Mouse (Mus musculus) T-helper 1 cell (primary cell): ENCODE measurements at regions not wholly inside any gene's neighbourhood (a gene's known extent, or its start where the extent isn't known, plus 50 kb on each side); places are given as distances from the start of the nearest gene placed in this dataset.

Experiments used
- in situ Hi-C: fragments of 300-600 bp; cut with MboI, MseI; formaldehyde crosslinking; loops from one replicate; pipeline ENCODE4 v1.15.1; 2025; ENCODE audit warnings: high pct_unique_total_duplicates

DNA sequence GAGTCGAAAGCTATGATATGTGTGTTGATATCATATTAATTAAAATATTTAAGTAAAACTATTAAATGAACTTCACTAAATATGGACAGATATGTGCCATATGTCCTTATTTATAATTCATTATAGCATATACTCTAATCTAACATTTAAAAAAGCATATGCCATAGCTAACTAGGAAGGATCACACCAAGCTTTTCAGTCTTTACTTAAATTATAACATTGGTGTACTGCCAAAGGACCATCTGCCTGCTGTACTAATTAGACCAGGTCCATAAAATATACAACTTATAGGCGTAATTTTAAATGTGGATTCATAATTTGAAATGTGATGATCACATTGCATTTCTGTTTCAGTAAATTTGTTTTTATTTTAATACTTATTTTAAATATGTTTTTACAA, 651.9 kb upstream of the Klhl1 start:
- in situ Hi-C loops: no loop called here

DNA sequence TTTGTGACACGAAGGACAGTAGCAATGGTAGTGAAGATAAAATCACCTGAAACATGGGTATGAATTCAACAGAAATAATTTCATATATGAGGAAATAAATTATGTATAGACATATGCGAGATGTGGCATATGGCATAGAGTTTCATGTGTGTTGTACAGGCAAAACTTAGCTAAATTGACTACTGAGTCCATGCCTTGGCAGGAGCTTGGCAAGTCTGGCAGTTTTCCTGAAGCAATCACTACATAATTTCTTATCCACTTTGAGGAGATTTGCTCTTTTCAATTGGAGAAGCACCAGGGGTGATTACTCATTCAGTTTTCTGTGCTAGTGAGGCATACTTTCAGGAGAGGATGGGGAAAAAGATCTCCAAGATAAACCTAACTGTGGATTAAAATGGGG, 646.9 kb upstream of the Klhl1 start:
- in situ Hi-C loops: no loop called here

DNA sequence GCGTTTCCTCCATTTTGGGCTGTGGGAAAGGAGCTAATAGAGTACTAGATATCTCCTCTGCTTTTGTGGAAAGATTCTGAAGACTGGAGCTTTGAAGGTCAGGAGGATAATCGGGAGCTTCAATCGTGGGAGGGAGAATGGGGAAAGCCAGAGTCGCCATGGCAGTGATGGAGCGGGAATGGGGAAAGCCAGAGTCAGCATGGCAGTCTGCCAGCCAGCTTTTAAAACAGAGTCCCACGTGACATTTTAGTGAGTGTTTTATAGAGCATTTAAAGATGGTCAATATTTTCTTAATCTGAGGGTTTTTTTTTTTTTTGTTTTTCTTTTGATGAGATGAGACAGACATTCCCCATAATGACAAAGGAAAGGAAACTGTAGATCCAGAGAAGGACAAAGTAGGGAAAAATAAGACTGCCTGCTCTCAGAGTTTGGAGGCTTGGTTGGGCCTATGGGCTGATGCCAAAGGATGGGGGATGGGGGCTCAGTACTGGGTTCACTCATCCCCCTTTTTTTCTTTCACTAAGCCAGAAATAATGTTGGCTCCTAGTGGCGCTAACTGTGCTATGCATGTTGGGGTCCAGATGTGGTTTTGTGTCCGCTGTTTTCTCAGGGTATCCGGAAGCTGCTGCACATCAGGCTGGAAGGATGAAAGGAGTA, 630.2 kb upstream of the Klhl1 start:
- in situ Hi-C loops: no loop called here

DNA sequence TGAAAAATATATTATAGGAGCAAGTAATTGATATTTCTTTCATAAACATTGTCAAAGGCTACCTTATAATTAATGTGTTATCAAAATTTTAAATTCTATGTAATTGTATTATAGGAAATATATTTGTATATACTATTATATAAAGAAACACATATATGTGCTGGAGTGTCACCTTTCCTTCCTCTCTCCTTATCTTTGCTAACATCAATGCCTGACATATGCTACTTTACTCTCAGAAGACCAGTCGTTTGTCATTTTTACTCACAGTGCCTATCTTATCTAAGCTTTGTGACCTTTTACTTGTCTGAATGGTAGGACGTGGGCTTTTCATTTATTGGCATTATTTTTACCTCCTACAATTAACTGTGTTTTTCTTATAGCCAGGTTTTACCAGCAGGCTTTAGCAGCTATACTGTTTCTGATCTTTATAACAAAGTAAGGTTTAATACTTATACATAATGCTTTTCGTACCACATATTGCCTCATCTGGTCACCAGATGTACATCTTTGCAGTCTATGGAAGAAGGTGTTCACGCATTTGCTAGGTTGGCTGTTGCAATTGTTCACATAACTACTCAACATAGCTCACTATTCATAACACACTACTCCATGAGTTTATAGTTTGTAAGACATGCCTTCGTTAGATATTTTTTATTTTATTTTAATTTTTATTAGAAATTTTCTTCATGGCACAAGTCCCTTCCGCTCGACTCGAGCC, 597.2 kb upstream of the Klhl1 start:
- in situ Hi-C loops: no loop called here

DNA sequence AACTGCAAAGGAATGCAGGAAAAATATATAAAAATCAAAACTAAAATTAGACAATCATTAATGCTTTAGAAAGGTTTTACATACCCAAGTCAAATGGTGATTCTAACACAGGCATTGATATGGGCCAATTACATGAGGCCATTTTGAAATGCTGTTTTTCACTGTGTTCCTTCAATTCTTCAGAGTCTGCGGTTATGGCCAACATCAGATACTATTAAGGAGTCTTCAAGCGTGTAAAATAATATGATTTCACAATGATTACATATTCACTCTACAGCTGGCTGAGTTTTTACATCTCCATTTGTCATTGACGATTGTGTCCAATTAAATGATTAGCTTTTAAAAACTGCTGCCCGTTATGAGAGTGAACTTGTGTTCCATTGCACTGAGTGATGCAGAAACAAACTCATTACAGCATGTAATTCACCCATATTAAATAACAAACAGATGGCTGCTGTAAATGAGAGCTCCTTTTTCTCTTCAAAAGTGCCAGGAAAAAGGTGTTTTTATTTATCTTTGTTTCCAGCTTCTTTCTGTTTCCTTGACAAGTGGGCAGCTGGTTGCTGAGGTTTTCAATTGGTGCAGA, 582.3 kb upstream of the Klhl1 start:
- in situ Hi-C loops: no loop called here

DNA sequence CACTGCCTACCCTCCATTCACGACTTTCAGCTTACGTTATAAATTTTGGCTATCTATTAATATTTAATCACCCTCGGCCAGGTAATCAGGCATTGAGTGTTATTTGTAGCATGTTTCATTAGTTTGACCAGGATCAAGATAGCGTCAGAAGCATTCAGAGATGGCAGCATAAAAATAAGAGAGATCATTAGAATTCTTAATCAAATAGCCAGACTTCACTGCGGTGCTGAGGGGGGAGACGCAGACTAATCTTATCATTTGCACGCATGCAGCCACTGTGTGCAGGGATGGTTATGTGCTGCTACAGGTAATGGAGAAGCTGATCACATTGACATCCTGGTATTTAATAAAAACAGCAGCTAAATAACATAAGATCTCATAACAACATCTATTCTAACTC, 574.5 kb upstream of the Klhl1 start:
- in situ Hi-C loops: no loop called here

DNA sequence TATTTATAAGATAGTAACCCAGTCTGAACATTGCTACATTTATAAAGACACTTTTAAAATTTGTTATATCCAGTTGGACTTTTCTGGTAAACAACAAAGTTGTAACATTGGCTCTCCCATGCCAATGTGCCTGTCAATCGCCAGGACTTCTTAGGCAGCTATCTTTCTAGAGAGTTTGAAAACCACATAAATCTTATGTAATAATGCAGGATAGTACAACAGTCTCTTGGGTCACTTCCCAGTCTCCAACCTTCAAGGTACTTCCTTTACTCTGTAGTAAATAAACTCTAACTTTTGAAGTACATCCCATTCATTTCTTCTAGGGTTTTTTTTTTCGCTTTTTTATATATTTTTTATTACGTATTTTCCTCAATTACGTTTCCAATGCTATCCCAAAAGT, 570.0 kb upstream of the Klhl1 start:
- in situ Hi-C loops: no loop called here

DNA sequence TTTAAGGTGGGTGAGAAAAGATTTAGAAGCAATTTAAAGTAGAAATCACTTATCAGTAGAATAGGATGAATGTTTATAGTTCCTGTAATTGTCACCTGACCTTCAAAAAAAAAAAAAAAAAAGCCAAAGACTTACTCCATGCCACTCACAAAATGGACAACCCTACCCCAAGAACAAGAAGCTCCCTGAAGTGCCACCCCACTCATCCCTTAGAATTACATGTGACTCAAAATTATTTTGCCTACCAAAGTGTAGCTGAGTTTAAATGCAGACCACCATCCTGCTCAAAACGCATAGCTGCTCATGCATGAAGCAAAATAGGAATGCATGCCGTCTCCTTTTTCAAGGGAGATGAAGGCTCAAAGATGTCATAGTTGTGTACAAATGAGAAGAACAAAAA, 568.4 kb upstream of the Klhl1 start:
- in situ Hi-C loops: no loop called here

DNA sequence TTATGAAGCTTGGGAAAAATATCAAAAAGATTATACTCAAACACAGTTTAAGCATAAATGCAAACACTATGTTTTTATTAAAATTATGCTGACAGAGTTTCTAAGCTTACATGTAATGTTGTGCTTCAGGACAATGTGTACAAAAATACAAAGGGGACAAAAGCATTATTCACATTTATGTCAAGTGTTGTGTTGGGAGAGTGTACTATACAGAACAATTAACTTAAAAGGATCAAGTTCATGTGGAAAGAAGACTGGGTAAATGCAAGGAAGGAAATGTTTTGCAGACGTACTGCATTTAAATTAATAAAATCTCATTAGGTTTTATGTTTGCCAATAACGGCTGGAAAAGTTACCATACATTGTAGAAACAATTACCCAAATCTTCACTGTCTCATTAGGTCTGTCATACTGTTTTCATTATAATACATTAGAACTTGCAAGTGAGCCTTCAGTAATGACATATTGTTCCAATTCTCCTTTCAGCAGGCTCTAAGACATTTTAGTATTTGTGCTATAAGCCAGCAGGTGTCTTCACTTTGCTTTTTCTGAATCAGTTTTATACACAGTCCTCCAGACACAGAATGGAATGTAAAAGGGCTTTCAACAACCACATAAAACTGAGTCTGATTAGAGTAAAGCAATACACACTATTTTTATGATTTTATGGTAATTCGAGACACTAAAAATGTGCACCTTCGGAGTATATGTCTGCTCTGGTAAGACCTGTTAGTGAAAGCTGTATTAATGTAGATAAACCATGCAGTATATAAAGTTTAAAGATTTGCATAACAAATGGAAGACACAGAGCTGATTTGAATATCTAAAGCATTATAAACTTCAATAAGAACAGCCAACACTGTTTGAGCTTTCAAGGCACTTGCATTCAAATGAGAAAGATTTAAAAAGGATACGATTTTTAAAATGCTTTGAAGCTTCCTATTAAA, 567.7 kb upstream of the Klhl1 start:
- in situ Hi-C loops: no loop called here

DNA sequence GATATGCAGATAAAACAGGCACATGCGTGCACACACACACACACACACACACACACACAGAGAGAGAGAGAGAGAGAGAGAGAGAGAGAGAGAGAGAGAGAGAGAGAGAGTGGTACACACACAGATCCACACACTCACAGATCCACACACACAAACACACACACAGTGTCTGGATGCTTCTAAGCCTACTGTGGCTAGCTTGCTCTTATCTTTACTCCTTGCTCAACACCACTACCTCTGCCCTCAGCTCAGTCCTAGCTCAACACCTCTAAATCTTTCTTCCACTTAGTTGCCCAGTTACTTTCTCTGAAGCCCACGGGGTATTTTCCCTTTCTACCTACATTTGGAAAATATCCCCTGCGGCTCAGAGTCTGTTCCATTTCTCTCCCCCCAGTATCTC, 555.9 kb upstream of the Klhl1 start:
- in situ Hi-C loops: no loop called here

DNA sequence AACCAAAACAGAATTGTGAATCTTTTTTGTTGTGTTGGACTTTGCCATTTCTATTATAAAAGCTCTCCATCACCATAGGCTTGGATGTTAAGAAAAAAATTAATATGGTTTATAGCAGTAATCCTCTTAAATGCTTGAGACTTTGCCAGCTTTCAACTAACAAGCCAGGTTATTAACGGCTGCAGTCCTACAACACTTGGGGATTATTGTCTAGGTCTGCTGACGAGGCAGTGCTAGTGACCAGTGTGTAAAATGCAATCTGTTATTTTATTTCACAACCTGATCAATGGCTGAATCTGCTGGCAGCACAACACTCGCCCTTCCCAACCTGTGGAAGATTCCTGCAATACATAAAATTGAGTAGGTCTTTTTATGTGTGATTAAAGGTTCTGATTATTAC, 549.9 kb upstream of the Klhl1 start:
- in situ Hi-C loops: no loop called here

DNA sequence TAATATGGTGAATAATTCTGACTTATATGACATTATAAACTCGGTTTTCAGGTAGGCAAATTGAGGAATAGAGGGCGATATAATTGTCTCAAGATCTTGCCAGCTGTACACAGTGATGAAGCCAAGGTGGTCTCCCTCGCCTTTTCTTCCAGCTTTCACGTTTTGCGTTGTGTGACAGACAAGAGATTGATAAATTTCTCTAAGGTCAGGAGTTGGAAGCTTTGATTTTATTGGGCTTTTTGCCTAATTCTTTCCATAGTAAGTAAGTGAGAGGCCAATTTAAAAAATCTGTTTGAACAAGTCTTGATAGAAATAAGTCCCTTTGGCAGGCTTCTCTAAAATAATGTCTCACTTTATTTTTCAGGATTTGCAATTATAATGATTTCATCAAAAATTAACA, 549.4 kb upstream of the Klhl1 start:
- in situ Hi-C loops: no loop called here

DNA sequence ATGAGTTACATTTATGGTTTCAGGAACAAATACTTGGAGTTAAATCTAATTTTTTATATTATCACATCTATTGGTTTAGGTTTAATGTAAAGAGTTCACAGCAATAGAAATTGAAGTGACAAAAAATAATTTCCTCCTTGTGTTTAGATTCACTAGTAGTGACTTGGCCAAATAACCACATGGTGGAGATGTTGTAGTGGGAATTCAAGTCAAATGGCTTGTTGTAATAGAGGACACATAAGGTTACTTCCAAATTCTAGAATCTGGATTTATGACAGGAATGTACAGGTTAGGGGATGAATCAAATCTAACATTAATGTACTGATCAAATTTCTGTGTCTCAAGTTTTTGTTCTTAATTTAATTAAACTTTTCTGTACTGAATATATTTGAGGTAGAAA, 526.4 kb upstream of the Klhl1 start:
- in situ Hi-C loops: no loop called here

DNA sequence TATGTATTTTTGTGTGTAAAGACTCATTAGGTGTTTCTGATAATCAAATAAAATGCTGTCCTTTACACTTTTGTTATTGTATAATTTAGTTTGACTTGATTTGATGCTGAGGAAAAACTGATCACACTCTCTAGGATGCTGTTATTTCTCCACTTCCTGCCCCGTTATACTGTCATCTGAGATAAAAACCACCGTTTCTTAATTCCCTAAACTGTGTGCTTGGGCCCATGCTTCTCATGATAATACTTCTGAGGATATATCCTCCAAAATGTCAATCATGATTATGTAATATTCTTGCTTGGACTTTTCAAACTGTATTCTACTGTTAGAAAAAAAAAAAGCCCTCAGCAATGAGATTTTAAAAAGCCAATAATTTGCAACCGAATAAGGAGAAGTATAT, 520.9 kb upstream of the Klhl1 start:
- in situ Hi-C loops: no loop called here

DNA sequence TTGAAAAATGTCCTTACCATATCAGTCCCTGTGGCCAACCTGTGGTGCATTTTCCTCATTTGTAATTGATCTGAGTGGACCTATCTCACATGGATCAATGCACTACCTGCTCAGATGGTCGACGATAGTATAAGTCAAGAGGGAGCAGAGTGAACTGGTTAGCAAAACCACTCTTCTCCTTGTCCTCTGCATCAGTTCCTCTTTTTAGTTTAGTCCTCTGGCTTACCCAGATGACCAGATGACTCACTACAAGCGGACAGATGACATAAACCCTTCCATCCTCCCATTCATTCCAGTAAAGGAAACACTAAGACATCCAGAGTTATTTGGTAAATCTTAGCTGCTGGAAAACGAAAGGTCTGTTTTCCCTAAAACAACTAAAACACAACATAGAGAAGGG, 509.6 kb upstream of the Klhl1 start:
- in situ Hi-C loops: no loop called here

DNA sequence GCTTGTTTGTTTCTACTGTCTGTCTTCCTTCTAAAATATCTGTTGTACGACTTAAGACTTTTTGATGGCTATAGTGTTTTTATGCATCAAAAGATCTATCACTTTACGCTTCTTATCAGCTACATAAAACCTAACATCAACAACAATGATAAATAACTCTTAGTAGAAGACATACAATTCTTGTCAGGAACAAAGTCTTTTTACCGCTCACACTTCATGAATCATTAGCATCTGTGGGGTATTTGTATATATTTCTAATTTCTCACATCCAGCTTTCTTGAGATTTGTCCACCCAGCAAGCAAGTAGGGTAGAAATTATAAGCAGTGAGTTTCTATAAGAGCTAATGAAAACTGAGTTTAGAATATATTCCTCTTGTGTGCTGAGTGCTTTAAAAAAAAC, 487.4 kb upstream of the Klhl1 start:
- in situ Hi-C loops: no loop called here

DNA sequence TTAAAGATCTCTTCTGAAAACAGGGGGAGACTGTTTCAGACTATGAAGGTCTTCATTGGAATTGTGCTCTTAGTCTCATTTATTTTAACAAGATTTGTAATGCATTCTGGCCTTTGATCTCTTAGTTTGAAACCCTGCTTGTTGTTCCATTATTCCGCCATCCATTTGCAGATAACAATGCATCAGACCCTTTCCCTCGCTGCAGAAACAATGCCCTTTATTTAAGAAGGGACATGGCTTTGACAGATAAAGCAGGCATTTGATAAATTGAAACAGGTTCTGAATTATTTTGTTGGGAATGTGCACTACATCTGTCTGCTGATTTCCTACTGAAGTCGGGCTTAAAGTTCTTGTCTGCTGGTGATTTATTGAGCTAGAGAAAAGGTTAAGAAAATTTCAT, 476.2 kb upstream of the Klhl1 start:
- in situ Hi-C loops: no loop called here

DNA sequence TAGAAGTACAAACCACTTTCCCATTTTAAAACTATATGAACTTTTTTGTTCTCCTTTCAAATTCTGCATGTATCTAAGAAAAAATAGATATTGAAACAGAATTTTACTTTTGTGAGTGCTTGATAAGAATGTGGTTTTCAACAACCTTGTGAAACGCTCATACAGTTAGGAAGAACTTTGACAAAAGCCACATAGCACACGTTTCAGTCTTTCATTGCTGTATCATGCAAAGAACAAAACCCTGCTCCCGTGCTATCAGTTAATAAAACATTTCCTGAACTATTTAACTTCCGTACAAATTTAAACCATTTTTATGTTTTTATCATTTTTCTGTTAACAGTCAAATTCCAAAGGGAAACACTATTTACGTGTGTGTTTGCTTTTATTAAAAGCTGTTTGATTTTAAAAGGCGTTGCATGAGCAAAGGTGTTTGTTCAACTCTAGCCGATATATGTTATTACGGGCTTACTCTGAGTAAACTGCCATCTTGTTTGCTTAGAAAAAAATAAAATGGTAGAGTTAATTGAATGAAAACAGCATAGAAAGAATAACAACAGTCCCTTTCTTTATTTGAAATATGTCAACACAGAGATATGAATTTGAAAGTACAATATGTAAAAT, 471.8 kb upstream of the Klhl1 start:
- in situ Hi-C loops: no loop called here

DNA sequence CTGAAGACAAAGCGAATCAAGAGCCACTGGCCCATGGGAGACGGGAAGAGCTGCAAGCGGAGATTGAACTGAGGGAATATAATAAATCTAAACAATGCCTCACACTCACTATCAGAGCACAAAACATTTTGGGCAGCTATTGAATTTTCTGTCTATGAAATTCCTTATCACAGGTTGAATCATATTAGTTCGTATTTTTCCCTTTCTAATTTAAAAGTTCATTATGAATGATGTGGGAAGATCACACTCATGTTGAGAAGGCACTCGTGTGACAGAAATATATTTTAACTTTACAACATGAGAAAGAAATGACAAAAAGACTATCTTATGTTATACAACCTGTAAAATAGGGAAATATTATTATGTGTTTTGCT, 444.2 kb upstream of the Klhl1 start:
- in situ Hi-C loops: no loop called here

DNA sequence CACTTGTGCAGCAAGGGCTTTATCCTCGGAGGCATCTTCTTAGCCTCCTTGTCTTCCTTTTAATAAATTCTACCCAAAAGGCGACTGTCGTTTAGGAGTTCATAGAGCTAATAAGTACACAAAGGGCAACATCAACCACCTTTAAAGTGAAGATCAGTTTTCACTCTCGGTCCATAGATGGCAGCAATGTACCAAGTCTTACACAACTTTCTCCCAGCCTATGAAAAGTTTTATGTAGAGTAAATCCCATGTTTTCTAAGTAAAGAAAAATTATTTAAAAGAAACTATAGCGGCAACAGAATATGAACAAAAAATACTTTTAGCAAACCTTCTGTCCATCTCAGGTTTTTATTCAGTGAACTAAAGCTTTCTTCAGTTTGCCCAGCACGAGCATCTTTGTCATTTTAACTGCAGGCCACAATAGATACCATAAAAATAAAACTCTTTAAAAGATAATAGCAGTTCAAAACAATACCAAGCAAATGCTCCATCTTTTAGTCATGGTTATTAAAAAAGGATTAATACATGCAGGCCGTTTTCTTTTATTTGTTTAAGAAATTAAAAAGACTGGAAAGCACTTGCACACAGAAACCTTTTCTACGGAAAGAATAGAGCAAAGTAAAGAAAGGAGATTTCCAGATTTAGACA, 443.6 kb upstream of the Klhl1 start:
- in situ Hi-C loops: no loop called here

DNA sequence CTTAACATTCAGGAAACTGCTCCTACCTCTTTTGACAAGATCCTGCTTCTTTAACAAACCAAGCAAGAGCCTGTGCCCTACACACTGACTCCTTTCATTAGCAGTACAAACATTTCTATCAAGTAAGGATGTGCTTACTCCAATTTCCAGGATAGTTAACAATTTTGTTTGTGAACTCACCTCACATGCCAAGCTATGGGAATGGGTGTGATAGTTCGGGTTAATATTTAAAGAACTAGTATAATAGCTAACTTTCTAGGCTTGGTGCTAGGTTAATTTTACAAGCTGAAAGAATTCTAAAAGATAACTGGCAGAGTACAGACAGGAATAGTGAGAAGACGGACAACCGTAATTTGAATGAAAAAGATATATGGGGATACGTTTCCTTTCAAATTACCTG, 437.2 kb upstream of the Klhl1 start:
- in situ Hi-C loops: no loop called here
